Mouse (Mus musculus): ENCODE measurements at regions not wholly inside any gene's neighbourhood (a gene's known extent, or its start where the extent isn't known, plus 50 kb on each side); places are given as distances from the start of the nearest gene placed in this dataset.

DNA sequence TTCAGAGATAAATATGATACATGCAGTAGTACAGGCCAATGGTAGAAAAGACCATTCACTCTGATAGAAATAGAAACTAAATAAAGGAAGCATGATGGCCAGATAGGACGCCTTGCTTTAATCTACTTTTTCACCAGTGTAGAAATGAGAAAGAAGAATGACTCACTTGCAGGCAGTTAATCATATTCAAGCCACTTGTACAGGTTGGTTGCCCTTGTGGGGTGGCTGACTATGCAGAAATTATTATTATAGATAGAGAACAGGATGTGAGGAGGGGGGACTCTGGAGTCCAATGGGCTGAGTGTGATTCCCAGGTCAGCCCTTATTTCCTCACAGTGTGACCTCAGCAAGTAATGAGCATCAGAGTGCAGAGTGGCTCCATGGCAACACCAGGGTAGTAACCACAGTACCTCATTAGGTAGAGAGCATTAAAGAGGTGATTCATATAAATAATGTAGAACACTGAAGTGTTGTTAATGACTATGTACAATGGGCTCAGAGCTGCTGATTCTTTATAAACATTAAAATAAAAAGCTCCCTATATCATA, 248.5 kb downstream of the Flrt2 start:
- TF ChIP-seq CTCF (IDR thresholded peaks at IDR 0.05; ENCODE audit: borderline replicate concordance, extremely low read depth, insufficient read depth, insufficient read length) (no peak), POLR2A (IDR thresholded peaks at IDR 0.05; ENCODE audit: borderline replicate concordance, extremely low read depth, insufficient read depth, insufficient read length, poor library complexity, severe bottlenecking) (no peak)

Data from brain, embryonic 14.5 days (tissue).